Mouse (Mus musculus): Measurements from ENCODE around the gene Nek2. TPM values are rescaled to one million over a fixed set of nuclear protein-coding genes. Genes with fewer than 3 reads are reported as not detected.

Gene Nek2
- total RNA-seq, 2 experiments from 2014 or later, result 1.2 to 1.6 TPM

GRCm38 (mm10) chr1:191853442-191853841, 32.2 kb downstream of the Nek2 start:
- intact Hi-C loops (cut with DNase I), result no loop called here

GRCm38 (mm10) chr1:191854716-191855115, 33.5 kb downstream of the Nek2 start:
- intact Hi-C loops (cut with DNase I), result no loop called here
- no peak for DNase-seq (ENCODE audit: low spot score in 2 of 2)

More at GRCm38 (mm10) chr1:191853442-191853841, 32.2 kb downstream of the Nek2 start:
- no peak for DNase-seq (ENCODE audit: low spot score in 2 of 2)

- peak in 1 of 2 experiments; percentile 34 for DNase-seq (ENCODE audit: low spot score in 2 of 2)
- intact Hi-C loops (cut with DNase I), result no loop called here
Measured at GRCm38 (mm10) chr1:191855136-191855878, 34.1 kb downstream of the Nek2 start.

- intact Hi-C loops (cut with DNase I), result no loop called here
Measured at GRCm38 (mm10) chr1:191856886-191857651, 35.8 kb downstream of the Nek2 start.

DNA sequence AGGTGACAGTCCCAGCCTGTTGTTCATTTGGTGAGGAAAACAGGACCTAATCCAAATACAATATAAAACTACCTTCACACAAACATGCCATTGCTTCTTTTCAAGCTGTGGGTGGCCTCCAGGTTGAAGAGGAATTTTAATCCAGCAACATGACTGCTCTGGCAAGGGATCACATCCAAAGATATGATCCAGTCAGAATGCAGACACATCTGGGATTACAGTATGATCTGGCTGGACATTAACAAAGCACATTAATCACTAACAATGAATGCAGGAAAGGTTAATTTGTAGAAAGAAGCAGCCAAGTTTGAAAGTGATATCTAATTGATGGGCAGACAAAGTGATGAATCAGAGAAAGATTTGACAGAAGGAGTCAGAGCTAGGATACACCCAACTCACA, 36.9 kb downstream of the Nek2 start:
- intact Hi-C loops (cut with DNase I), result no loop called here
- no peak for DNase-seq (ENCODE audit: low spot score in 2 of 2)

More at GRCm38 (mm10) chr1:191856886-191857651, 35.8 kb downstream of the Nek2 start:
- no peak for DNase-seq (ENCODE audit: low spot score in 2 of 2)

DNA sequence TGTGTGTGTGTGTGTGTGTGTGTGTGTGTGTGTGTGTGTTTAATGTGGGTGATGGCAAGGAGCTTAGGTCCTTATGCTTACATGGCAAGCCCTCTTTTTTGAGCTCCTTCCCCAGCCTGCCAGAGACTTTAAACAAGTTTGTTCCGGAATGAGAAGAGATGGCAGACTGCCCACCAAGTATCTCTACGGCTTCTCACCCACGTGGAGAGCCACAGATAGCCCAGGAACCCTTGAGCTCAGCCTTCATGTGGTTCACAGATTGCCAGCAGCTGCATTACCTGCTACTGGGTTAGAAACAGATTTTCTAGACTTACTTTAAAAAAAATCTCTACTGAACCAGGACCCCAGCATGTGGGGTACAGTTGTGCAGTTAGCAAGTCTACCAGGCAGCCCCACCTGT, 38.6 kb downstream of the Nek2 start:
- intact Hi-C loops (cut with DNase I), result no loop called here
- peak; percentile 20 to 80 for DNase-seq (ENCODE audit: low spot score in 2 of 2)

DNA sequence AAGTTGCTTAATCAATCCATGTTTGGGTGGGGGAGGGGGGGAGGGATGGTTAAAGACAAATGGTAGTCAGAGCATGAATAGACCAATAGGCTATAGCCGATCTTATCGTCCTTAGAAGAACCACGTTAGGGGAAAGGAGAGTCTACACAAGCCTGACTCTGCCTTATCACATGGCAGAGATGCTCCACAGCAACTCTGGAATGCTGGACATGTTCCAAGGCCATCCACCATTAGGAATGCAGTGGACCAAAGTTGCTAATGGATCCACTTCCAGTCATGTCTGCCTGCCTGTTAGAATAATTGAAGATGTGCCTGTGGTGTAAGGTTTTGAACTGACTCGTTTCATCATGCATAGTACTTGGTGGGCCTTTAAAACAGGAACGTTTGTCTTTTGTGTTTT, 40.0 kb downstream of the Nek2 start:
- intact Hi-C loops (cut with DNase I), result no loop called here
- no peak for DNase-seq (ENCODE audit: low spot score in 2 of 2)

- DNase-seq (ENCODE audit: low spot score in 2 of 2), result no peak
- intact Hi-C loops (cut with DNase I), result no loop called here
Measured at GRCm38 (mm10) chr1:191863833-191864550, 42.7 kb downstream of the Nek2 start.

DNA sequence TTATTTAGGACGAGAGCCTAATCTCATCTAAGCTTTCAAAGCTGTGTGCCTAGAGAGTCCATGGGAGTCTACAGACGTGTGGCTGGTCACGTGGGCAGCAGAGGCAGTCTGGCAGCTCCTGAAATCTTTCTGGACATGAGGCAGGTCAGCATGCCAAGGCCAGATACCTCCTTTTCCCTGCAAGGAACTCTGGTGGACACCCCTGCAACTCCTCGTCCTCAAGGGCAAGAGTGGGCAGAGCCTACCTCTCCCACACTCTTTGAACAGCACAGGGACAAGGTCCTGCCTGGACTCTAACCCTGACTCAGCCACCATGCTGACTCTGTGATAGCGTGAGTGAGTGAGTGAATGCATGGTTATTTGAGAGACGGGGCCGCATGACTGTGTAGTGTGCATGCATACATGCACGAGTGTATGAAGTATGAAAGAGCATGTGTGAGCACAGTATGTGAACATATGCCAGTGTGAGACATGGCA, 43.3 kb downstream of the Nek2 start:
- no peak for DNase-seq (ENCODE audit: low spot score in 2 of 2)
- intact Hi-C loops (cut with DNase I), result no loop called here

- no peak for DNase-seq (ENCODE audit: low spot score in 2 of 2)
- intact Hi-C loops (cut with DNase I), result no loop called here
Measured at GRCm38 (mm10) chr1:191872076-191872710, 50.9 kb downstream of the Nek2 start.

DNA sequence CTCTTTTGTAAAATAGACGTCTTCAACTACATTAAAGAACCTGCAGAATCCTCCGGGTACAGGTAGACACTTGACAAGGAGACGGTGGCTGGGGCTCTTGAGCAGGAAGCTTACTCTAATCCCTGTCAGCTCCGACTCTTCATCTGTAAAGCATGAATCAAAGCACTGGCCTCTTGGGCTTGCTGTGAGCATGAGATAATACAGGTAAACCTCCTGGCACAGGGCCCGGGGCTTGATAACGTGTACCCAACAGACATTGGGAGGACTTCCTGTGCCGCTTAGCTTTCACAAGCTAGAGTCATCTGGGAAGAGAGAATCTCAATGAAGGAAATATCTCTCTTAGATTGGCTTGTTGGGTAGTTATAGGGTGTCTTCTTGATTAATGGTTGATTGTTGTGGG, 53.8 kb downstream of the Nek2 start:
- DNase-seq (ENCODE audit: low spot score in 2 of 2), result no peak
- intact Hi-C loops (cut with DNase I), result no loop called here

DNA sequence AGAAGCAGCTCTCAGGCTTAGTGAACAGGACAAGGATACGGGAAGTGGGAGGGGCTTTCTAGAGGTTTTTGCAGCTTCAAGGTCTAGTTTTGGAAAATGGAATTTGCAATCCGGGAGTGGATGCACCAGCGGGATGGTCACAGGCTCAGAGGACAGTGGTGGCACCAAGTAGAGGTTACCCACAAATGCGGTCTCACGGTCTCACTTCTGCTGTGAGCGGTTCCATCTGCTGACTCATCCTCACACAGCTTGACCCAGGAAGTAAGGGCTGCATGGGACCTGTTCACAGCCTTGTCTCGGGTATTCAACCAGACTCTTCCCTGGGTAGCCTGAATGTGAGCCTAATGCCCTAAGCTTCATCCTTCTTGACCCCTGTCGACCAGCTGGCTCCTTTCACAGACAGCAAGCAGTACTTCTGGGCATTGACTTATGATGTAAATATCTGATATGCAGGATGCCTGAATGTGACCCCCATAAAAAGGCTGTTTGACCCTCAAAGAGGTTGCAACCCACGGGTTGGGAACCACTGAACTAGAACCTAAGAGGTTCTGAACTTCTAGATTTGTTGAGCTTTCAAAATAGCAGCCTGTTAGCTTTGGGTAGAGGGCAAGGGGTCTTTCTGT, 54.5 kb downstream of the Nek2 start:
- intact Hi-C loops (cut with DNase I), result no loop called here
- no peak for DNase-seq (ENCODE audit: low spot score in 2 of 2)

- intact Hi-C loops (cut with DNase I), result no loop called here
Measured at GRCm38 (mm10) chr1:191877681-191878080, 56.4 kb downstream of the Nek2 start.

GRCm38 (mm10) chr1:191878518-191878921, 57.3 kb downstream of the Nek2 start:
- intact Hi-C loops (cut with DNase I), result no loop called here
- DNase-seq (ENCODE audit: low spot score in 2 of 2), result peak in 1 of 2 experiments; percentile 38

More at GRCm38 (mm10) chr1:191877681-191878080, 56.4 kb downstream of the Nek2 start:
- no peak for DNase-seq (ENCODE audit: low spot score in 2 of 2)

GRCm38 (mm10) chr1:191880247-191880646, 59.0 kb downstream of the Nek2 start:
- no peak for DNase-seq (ENCODE audit: low spot score in 2 of 2)
- intact Hi-C loops (cut with DNase I), result no loop called here

GRCm38 (mm10) chr1:191880921-191881609, 59.8 kb downstream of the Nek2 start:
- intact Hi-C loops (cut with DNase I), result no loop called here
- DNase-seq (ENCODE audit: low spot score in 2 of 2), result no peak

- intact Hi-C loops (cut with DNase I), result no loop called here
- no peak for DNase-seq (ENCODE audit: low spot score in 2 of 2)
Measured at GRCm38 (mm10) chr1:191881663-191882062, 60.4 kb downstream of the Nek2 start.

All from left cerebral cortex, postnatal 25 days (tissue).